Mouse (Mus musculus): ENCODE results near the gene Lrrc34. TPM values are rescaled to one million over a fixed set of nuclear protein-coding genes. Genes with fewer than 3 reads are reported as not detected.

The Lrrc34 gene
- polyA plus RNA-seq, 1 experiment from 2014 or later: 0.23 TPM

DNA sequence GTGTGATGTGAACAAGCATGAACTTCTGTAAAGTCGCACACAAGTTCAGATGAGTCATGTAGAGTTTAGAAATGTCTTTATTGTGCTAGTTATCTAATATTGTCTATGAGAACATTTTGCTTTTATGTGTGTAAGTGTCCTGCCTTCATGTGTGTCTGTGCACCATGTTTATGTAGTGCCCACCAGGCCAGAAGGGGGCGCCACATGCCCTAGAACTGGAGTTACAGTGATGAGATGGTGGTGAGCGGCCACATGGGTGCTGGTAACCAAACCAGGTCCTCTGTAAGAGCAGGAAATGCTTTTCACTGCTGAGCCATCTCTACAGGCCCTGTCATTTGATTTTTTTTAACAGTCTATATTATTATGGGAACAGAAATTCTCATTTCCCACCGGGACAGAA is 12.0 kb downstream of the Lrrc34 start:
- ATAC-seq (ENCODE audit: low FRiP score, low TSS enrichment): no peak

DNA sequence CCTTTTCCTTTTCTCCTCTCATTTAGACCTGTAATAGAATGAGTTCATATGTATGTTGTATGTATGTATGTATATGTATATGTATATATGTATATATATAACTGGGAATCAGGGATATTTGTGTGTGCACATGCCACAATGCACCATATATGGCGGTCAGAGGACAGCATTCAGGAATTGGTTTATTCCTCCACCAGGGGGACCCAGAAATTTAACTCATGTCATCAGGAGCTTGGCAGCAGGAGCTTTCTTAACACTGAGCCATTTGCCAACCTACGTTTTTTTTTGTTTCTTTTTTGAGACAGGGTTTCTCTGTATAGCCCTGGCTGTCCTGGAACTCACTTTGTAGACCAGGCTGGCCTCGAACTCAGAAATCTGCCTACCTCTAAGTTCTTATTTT is 14.0 kb downstream of the Lrrc34 start:
- 56% methylated on average over 3 of the region's 3 CpGs for WGBS
- no peak overlapping the region for H3K27ac ChIP-seq (replicated peaks)
- no peak for DNase-seq (ENCODE audit: low spot score)
- no peak for ATAC-seq (ENCODE audit: low FRiP score, low TSS enrichment)
- no peaks in the 10 kb centered on the region for H3K4me1 ChIP-seq (replicated peaks; ENCODE audit: control insufficient read depth, insufficient read depth)
- no peaks in the 10 kb centered on the region for H3K9me3 ChIP-seq (ENCODE audit: control insufficient read depth, low read length)
- no peak overlapping the region for H3K9ac ChIP-seq (ENCODE audit: low read length)
- H3K4me3 ChIP-seq (ENCODE audit: low read depth, low read length): no peak overlapping the region
- H3K27me3 ChIP-seq (ENCODE audit: control insufficient read depth, insufficient read depth, low read length): no peaks in the 10 kb centered on the region
- TF ChIP-seq EP300 (optimal IDR thresholded peaks at IDR 0.05) (no peak), CTCF (IDR thresholded peaks at IDR 0.05; ENCODE audit: low read depth) (peak; percentile 45)
- H3K4me2 ChIP-seq (replicated peaks; ENCODE audit: low read depth): no peak overlapping the region
- H3K36me3 ChIP-seq (ENCODE audit: control insufficient read depth, insufficient read depth, low read length): no peaks in the 10 kb centered on the region

More for the DNA sequence above, 12.0 kb downstream of the Lrrc34 start:
- H3K4me2 ChIP-seq (replicated peaks; ENCODE audit: low read depth): no peak overlapping the region
- H3K27ac ChIP-seq (replicated peaks): no peak overlapping the region
- no peak overlapping the region for H3K4me3 ChIP-seq (ENCODE audit: low read depth, low read length)
- 76% methylated on average over 4 of the region's 4 CpGs for WGBS
- H3K9me3 ChIP-seq (ENCODE audit: control insufficient read depth, low read length): no peaks in the 10 kb centered on the region
- DNase-seq (ENCODE audit: low spot score): no peak
- H3K27me3 ChIP-seq (ENCODE audit: control insufficient read depth, insufficient read depth, low read length): no peaks in the 10 kb centered on the region
- H3K9ac ChIP-seq (ENCODE audit: low read length): no peak overlapping the region
- H3K36me3 ChIP-seq (ENCODE audit: control insufficient read depth, insufficient read depth, low read length): no peaks in the 10 kb centered on the region
- TF ChIP-seq EP300 (optimal IDR thresholded peaks at IDR 0.05): no peak
- TF ChIP-seq CTCF (IDR thresholded peaks at IDR 0.05; ENCODE audit: low read depth): peak; percentile 34
- no peaks in the 10 kb centered on the region for H3K4me1 ChIP-seq (replicated peaks; ENCODE audit: control insufficient read depth, insufficient read depth)

DNA sequence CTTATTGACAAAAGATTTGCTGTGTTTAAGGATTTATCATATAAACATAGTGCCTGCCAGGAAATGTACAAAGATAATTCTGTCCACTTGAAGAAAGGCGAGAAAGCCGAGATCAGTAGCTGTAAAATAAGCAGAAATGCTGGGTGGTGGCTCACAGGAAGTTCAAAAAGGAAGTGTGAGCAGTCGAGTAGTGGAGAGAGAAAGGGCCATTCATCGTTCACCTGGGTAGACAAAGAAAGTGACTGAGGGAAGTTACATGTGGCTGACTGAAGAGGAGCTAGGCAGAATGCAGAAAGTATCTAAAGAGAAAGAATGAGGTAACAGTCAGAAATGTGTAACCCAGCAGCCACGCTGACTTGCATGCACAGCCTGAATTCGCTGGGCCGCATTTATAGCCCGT is 27.5 kb downstream of the Lrrc34 start:
- Histone ChIP-seq H3K4me2 (replicated peaks; ENCODE audit: low read depth) (no peak overlapping the region), H3K9ac (ENCODE audit: low read length) (no peak overlapping the region), H3K36me3 (ENCODE audit: control insufficient read depth, insufficient read depth, low read length) (peaks cover 16% of the 10 kb centered on the region), H3K9me3 (ENCODE audit: control insufficient read depth, low read length) (no peaks in the 10 kb centered on the region), H3K4me3 (ENCODE audit: low read depth, low read length) (no peak overlapping the region), H3K27me3 (ENCODE audit: control insufficient read depth, insufficient read depth, low read length) (no peaks in the 10 kb centered on the region), H3K4me1 (replicated peaks; ENCODE audit: control insufficient read depth, insufficient read depth) (no peaks in the 10 kb centered on the region), H3K27ac (replicated peaks) (no peak overlapping the region)
- ATAC-seq (ENCODE audit: low FRiP score, low TSS enrichment) (no peak), DNase-seq (ENCODE audit: low spot score) (no peak)
- WGBS: 75% methylated on average over 8 of the region's 8 CpGs
- TF ChIP-seq CTCF (IDR thresholded peaks at IDR 0.05; ENCODE audit: low read depth) (no peak), EP300 (optimal IDR thresholded peaks at IDR 0.05) (no peak)

DNA sequence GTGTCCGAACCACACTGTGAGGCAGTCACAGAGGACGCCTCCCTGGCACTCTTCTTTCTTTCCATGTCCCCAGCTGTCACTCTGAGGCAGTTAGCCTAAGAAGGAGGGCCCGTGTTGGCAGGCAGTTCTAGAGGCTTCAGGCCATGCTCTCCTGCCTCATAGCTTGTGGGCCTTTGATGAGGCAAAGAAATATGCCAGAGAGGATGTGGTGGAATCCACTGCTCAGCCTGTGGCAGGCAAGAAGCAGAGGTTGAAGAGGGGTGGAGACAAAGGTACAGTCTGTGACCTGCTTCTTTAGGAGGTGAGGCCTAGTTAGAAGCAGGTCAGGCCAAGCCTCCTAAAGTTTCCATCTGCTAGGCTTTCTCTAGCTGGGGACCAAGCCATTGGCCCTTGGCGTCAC is 36.7 kb downstream of the Lrrc34 start:
- no peak for DNase-seq (ENCODE audit: low spot score)
- Histone ChIP-seq H3K36me3 (ENCODE audit: control insufficient read depth, insufficient read depth, low read length) (peaks cover 26% of the 10 kb centered on the region), H3K4me1 (replicated peaks; ENCODE audit: control insufficient read depth, insufficient read depth) (no peaks in the 10 kb centered on the region), H3K27ac (replicated peaks) (no peak overlapping the region), H3K4me3 (ENCODE audit: low read depth, low read length) (no peak overlapping the region), H3K4me2 (replicated peaks; ENCODE audit: low read depth) (no peak overlapping the region), H3K27me3 (ENCODE audit: control insufficient read depth, insufficient read depth, low read length) (no peaks in the 10 kb centered on the region), H3K9me3 (ENCODE audit: control insufficient read depth, low read length) (no peaks in the 10 kb centered on the region), H3K9ac (ENCODE audit: low read length) (no peak overlapping the region)
- no peak for TF ChIP-seq EP300 (optimal IDR thresholded peaks at IDR 0.05)
- no peak for TF ChIP-seq CTCF (IDR thresholded peaks at IDR 0.05; ENCODE audit: low read depth)
- 91% methylated on average over 4 of the region's 4 CpGs for WGBS
- no peak for ATAC-seq (ENCODE audit: low FRiP score, low TSS enrichment)

DNA sequence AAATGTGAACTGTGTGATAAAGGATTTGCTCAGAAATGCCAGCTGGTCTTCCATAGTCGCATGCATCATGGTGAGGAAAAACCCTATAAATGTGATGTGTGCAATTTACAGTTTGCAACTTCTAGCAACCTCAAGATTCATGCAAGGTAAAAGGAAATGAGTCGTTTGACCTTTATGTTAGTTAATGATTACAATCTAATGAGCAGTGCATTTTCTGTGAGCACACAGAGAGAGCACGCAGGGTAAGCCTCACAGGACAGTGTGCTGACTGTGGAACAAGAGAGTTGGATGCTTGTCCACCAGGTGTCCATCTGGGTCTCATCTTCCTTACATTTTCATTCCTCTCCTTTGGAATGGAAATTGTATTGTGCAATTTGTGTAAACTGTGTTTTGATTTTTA is 38.7 kb downstream of the Lrrc34 start:
- Histone ChIP-seq H3K27ac (replicated peaks) (no peak overlapping the region), H3K4me3 (ENCODE audit: low read depth, low read length) (no peak overlapping the region), H3K36me3 (ENCODE audit: control insufficient read depth, insufficient read depth, low read length) (peaks cover 23% of the 10 kb centered on the region), H3K9me3 (ENCODE audit: control insufficient read depth, low read length) (no peaks in the 10 kb centered on the region), H3K4me2 (replicated peaks; ENCODE audit: low read depth) (no peak overlapping the region), H3K27me3 (ENCODE audit: control insufficient read depth, insufficient read depth, low read length) (no peaks in the 10 kb centered on the region), H3K4me1 (replicated peaks; ENCODE audit: control insufficient read depth, insufficient read depth) (no peaks in the 10 kb centered on the region), H3K9ac (ENCODE audit: low read length) (no peak overlapping the region)
- WGBS: 75% methylated on average over 3 of the region's 3 CpGs
- DNase-seq (ENCODE audit: low spot score): no peak
- no peak for TF ChIP-seq CTCF (IDR thresholded peaks at IDR 0.05; ENCODE audit: low read depth)
- no peak for TF ChIP-seq EP300 (optimal IDR thresholded peaks at IDR 0.05)
- no peak for ATAC-seq (ENCODE audit: low FRiP score, low TSS enrichment)

DNA sequence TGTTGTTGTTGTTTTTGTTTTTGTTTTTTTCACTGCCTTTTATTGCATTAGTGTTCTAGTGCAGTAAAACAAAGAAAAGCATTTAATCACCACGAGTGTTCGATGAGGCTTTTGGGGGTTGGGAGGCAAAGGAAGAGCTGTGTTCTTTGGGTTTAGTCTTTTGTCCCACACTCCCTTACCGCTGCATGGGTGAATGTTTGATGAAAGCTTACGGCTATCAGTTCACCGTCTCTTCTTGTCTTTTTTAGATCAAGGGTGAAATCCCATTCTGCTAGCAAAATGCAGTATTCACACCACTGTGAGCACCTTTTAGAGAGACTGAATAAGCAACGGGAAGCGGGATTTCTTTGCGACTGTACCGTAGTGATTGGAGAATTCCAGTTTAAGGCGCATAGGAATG is 44.4 kb downstream of the Lrrc34 start:
- TF ChIP-seq CTCF (IDR thresholded peaks at IDR 0.05; ENCODE audit: low read depth) (no peak), EP300 (optimal IDR thresholded peaks at IDR 0.05) (no peak)
- Histone ChIP-seq H3K36me3 (ENCODE audit: control insufficient read depth, insufficient read depth, low read length) (peaks cover 8% of the 10 kb centered on the region; the same call in 1 of the 2 replicates), H3K27me3 (ENCODE audit: control insufficient read depth, insufficient read depth, low read length) (no peaks in the 10 kb centered on the region), H3K27ac (replicated peaks) (peak overlapping the region; percentile 97; the same call in 1 of the 2 replicates), H3K4me1 (replicated peaks; ENCODE audit: control insufficient read depth, insufficient read depth) (peaks cover 7% of the 10 kb centered on the region; the same call in 1 of the 2 replicates), H3K9ac (ENCODE audit: low read length) (peak overlapping the region; percentile 91; the same call in 1 of the 2 replicates), H3K4me3 (ENCODE audit: low read depth, low read length) (peak overlapping the region; percentile 88), H3K4me2 (replicated peaks; ENCODE audit: low read depth) (peak overlapping the region; percentile 75), H3K9me3 (ENCODE audit: control insufficient read depth, low read length) (no peaks in the 10 kb centered on the region)
- WGBS: 39% methylated on average over 10 of the region's 10 CpGs
- DNase-seq (ENCODE audit: low spot score) (no peak), ATAC-seq (ENCODE audit: low FRiP score, low TSS enrichment) (no peak)
